In the genomic region with DNA sequence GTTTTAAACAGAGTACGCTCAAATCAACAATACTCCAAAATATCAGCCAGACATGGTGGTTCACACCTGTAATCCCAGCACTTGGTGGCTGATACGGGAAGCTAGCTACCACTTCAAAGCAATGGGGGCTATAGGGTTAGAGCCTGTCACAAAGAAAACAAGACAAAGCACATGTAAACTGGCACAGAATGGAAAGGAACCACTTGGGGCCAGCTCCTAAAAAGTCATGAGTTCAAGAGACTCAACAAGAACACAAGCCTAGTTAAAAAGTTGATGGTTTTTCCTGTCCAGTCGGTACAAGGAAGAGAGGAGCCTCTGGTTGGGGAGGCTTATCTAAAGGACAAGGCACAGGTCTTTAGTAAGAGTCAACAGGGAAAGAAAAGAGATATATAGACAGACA, we compare ENCODE assay signal across 28 mouse cellular contexts.
"Had no signal": no experiment of that assay in that cellular context is flagged by ENCODE, and none has a peak within 500 bp of the region (broad histone marks: within the 10 kb centered on the region; RNA-seq: fewer than 3 reads in every experiment).

No protein-coding gene starts in this region.

- H3K27ac ChIP-seq: embryonic facial prominence, embryonic 10.5 days; embryonic facial prominence, embryonic 12.5 days; embryonic facial prominence, embryonic 13.5 days; embryonic facial prominence, embryonic 15.5 days; forebrain, embryonic 10.5 days; forebrain, embryonic 12.5 days; forebrain, embryonic 13.5 days; forebrain, embryonic 15.5 days; gastrocnemius, adult 2 months; heart, adult 2 months had no signal

- H3K27me3 ChIP-seq: embryonic facial prominence, embryonic 12.5 days; embryonic facial prominence, embryonic 13.5 days; embryonic facial prominence, embryonic 15.5 days; forebrain, embryonic 12.5 days; forebrain, embryonic 13.5 days; forebrain, embryonic 15.5 days had no signal

- H3K9ac ChIP-seq: embryonic facial prominence, embryonic 12.5 days; embryonic facial prominence, embryonic 13.5 days; embryonic facial prominence, embryonic 15.5 days; forebrain, embryonic 12.5 days; forebrain, embryonic 13.5 days; forebrain, embryonic 15.5 days; forebrain, postnatal 0 days had no signal

- DNase-seq: cerebellum, adult 2 months; cerebellum, adult 8-10 months; cerebellum, adult 9-10 months; cerebellum, adult 9-11 months; cerebellum, postnatal 10 days; cerebellum, postnatal 14 days; cerebellum, postnatal 25 days; cerebellum, postnatal 36 days; embryo, embryonic 11 days; forebrain, postnatal 0 days; gastrocnemius, adult 2 months; gastrocnemius, postnatal 10 days; gastrocnemius, postnatal 14 days; gastrocnemius, postnatal 25 days; gastrocnemius, postnatal 36 days; heart, adult 18-20 months; heart, adult 2 months had no signal

- H3K36me3 ChIP-seq: embryonic facial prominence, embryonic 15.5 days; forebrain, embryonic 12.5 days; forebrain, embryonic 15.5 days had no signal

- H3K9me3 ChIP-seq: embryonic facial prominence, embryonic 10.5 days; embryonic facial prominence, embryonic 12.5 days; embryonic facial prominence, embryonic 13.5 days; embryonic facial prominence, embryonic 15.5 days; forebrain, embryonic 10.5 days; forebrain, embryonic 12.5 days; forebrain, embryonic 13.5 days; forebrain, embryonic 15.5 days had no signal

- H3K4me2 ChIP-seq: embryonic facial prominence, embryonic 12.5 days; embryonic facial prominence, embryonic 13.5 days; embryonic facial prominence, embryonic 15.5 days; forebrain, embryonic 12.5 days; forebrain, embryonic 13.5 days; forebrain, embryonic 15.5 days had no signal

- H3K4me3 ChIP-seq: embryonic facial prominence, embryonic 10.5 days; embryonic facial prominence, embryonic 12.5 days; embryonic facial prominence, embryonic 13.5 days; embryonic facial prominence, embryonic 15.5 days; erythroblast, embryonic 14.5 days; forebrain, embryonic 10.5 days; forebrain, embryonic 12.5 days; forebrain, embryonic 13.5 days; forebrain, embryonic 15.5 days; gastrocnemius, adult 2 months; heart, adult 2 months had no signal

- ATAC-seq: forebrain, embryonic 13.5 days; forebrain, embryonic 14.5 days; forebrain, embryonic 15.5 days; forebrain, embryonic 16.5 days; forebrain, postnatal 0 days had no signal
